Comparison of ENCODE assay signal across 9 mouse cellular contexts in genomic region chr13:53779150-53779549, GRCm38 (mm10).
DNase-seq lines count a peak whose midpoint lies in the region; TF ChIP-seq lines count a peak whose summit lies in the region.
"Had no signal": no experiment of that assay in that cellular context is flagged by ENCODE, and none has a peak within 500 bp of the region (broad histone marks: within the 10 kb centered on the region; RNA-seq: fewer than 3 reads in every experiment).

No protein-coding gene starts in this region.

- peaks cover 14% of the 10 kb centered on the region; the same call in 1 of the 2 replicates for H3K27me3 ChIP-seq in embryonic facial prominence, embryonic 10.5 days (replicated peaks; ENCODE audit: low read depth, poor library complexity, severe bottlenecking)
- peaks cover 30% of the 10 kb centered on the region; the same call in 1 of the 2 replicates for H3K27me3 ChIP-seq in limb, embryonic 10.5 days (ENCODE audit: low read depth, poor library complexity, severe bottlenecking)
- H3K27me3 ChIP-seq in thymus, adult 2 months (ENCODE audit: control insufficient read depth, insufficient read depth, low read length): no peaks in the 10 kb centered on the region

- H3K36me3 ChIP-seq in embryonic facial prominence, embryonic 10.5 days (replicated peaks): no peaks in the 10 kb centered on the region
- H3K36me3 ChIP-seq in limb, embryonic 10.5 days: no peaks in the 10 kb centered on the region
- H3K36me3 ChIP-seq in thymus, adult 2 months (ENCODE audit: control insufficient read depth, insufficient read depth, low read length): no peaks in the 10 kb centered on the region
- H3K36me3 ChIP-seq: heart, embryonic 15.5 days had no signal

- intact Hi-C loops in gastrocnemius, adult 2 months (cut with DNase I): no loop called here
- intact Hi-C loops in gastrocnemius, postnatal 14 days (cut with DNase I; ENCODE audit: low total_unique reads): no loop called here

- no peaks in the 10 kb centered on the region for H3K4me1 ChIP-seq in embryonic facial prominence, embryonic 10.5 days
- no peaks in the 10 kb centered on the region for H3K4me1 ChIP-seq in limb, embryonic 10.5 days
- no peaks in the 10 kb centered on the region for H3K4me1 ChIP-seq in thymus, adult 2 months (replicated peaks; ENCODE audit: control insufficient read depth, insufficient read depth, low read length)

- peak; percentile 43 for TF ChIP-seq CTCF in gastrocnemius, adult 2 months (IDR thresholded peaks at IDR 0.05)
- TF ChIP-seq CTCF in thymus, adult 2 months (IDR thresholded peaks at IDR 0.05; ENCODE audit: borderline replicate concordance, control insufficient read depth, extremely low read depth, insufficient read depth, low read length, poor library complexity): no peak

- DNase-seq in gastrocnemius, adult 2 months: no peak
- DNase-seq in gastrocnemius, postnatal 14 days: no peak
- peak; percentile 46 for DNase-seq in right cerebral cortex, adult 18-20 months
- no peak for DNase-seq in right cerebral cortex, postnatal 36 days (ENCODE audit: low spot score in 2 of 2)
- peak; percentile 58 for DNase-seq in embryonic facial prominence, embryonic 10.5 days (ENCODE audit: low spot score)
- DNase-seq in limb, embryonic 10.5 days (ENCODE audit: low spot score): peak; percentile 66
- no peak for DNase-seq in c-Kit-positive CD71-positive TER-119-positive erythroid progenitor cells, embryonic 14.5 days (ENCODE audit: low spot score)
- DNase-seq in thymus, adult 2 months: no peak

- WGBS in embryonic facial prominence, embryonic 10.5 days: 50% methylated on average over 4 of the region's 4 CpGs
- WGBS in limb, embryonic 10.5 days: 47% methylated on average over 4 of the region's 4 CpGs
- WGBS in thymus, adult 2 months: 69% methylated on average over 4 of the region's 4 CpGs

- H3K9me3 ChIP-seq in embryonic facial prominence, embryonic 10.5 days: no peaks in the 10 kb centered on the region
- no peaks in the 10 kb centered on the region for H3K9me3 ChIP-seq in limb, embryonic 10.5 days (replicated peaks)
- H3K9me3 ChIP-seq: heart, embryonic 15.5 days had no signal

- no peak overlapping the region for H3K27ac ChIP-seq in gastrocnemius, adult 2 months
- H3K27ac ChIP-seq in embryonic facial prominence, embryonic 10.5 days (replicated peaks): no peak overlapping the region
- no peak overlapping the region for H3K27ac ChIP-seq in limb, embryonic 10.5 days
- H3K27ac ChIP-seq in thymus, adult 2 months (ENCODE audit: control insufficient read depth, insufficient read depth, low read length): no peak overlapping the region
- H3K27ac ChIP-seq: heart, embryonic 15.5 days had no signal

- H3K4me3 ChIP-seq in gastrocnemius, adult 2 months: no peak overlapping the region
- H3K4me3 ChIP-seq in embryonic facial prominence, embryonic 10.5 days: no peak overlapping the region
- H3K4me3 ChIP-seq in limb, embryonic 10.5 days: no peak overlapping the region
- H3K4me3 ChIP-seq in thymus, adult 2 months (ENCODE audit: control insufficient read depth, insufficient read depth, low read length): no peak overlapping the region
- H3K4me3 ChIP-seq: heart, embryonic 15.5 days had no signal

- no peak for TF ChIP-seq POLR2A in thymus, adult 2 months (IDR thresholded peaks at IDR 0.05; ENCODE audit: control insufficient read depth, extremely low read depth, insufficient read depth, low read length, poor library complexity)

Comparison
In these comparisons a context has a peak if more than half of its experiments do, and no peak if none do; other contexts are left out.
1. DNase-seq: peak in right cerebral cortex, adult 18-20 months (single experiment), embryonic facial prominence, embryonic 10.5 days (single experiment) and limb, embryonic 10.5 days (single experiment); none in gastrocnemius, adult 2 months (single experiment), gastrocnemius, postnatal 14 days (single experiment), right cerebral cortex, postnatal 36 days (0 of 2), c-Kit-positive CD71-positive TER-119-positive erythroid progenitor cells, embryonic 14.5 days (single experiment) and thymus, adult 2 months (single experiment).